Mouse (Mus musculus): ENCODE measurements at regions not wholly inside any gene's neighbourhood (a gene's known extent, or its start where the extent isn't known, plus 50 kb on each side); places are given as distances from the start of the nearest gene placed in this dataset.

DNA sequence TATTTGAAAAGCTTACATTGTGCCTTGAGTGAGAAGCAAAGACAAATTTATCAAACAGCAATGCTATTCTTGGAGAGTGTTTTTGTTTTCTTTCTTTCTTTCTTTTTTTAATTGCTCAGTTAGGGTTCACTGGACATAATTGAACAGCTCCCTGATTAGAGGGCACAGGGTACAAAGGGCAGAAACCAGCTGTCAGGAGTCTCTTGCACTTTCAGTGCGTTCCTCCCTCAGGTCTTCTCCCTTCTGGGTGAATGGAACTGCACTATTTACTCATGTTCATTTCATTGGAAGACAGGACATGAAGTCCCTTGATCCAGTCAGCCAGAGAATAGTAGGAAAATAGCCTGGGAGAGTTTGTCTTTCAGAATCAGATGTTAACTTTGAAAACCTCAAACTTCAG, 2248.2 kb downstream of the Poteg start:
- ATAC-seq (ENCODE audit: low FRiP score, low read depth): no peak
- Histone ChIP-seq H3K4me1 (no peaks in the 10 kb centered on the region), H3K4me3 (no peak overlapping the region), H3K9me3 (no peaks in the 10 kb centered on the region), H3K4me2 (replicated peaks) (no peak overlapping the region), H3K27me3 (replicated peaks) (no peaks in the 10 kb centered on the region), H3K9ac (no peak overlapping the region), H3K27ac (no peak overlapping the region), H3K36me3 (no peaks in the 10 kb centered on the region)
- 35% methylated on average over 1 of the region's 1 CpGs for WGBS
